Mouse (Mus musculus): ENCODE data around the gene 2210010C04Rik. TPM values are rescaled to one million over a fixed set of nuclear protein-coding genes. Genes with fewer than 3 reads are reported as not detected.

2210010C04Rik gene
- total and polyA plus RNA-seq, 3 experiments: not detected

- Histone ChIP-seq H3K4me1 (ENCODE audit: control insufficient read depth in 1 of 2, insufficient read depth in 2 of 2, low read length in 2 of 2) (no peaks in the 10 kb centered on the region), H3K4me3 (ENCODE audit: control insufficient read depth in 1 of 2, insufficient read depth in 1 of 2, low read depth in 2 of 2, low read length in 2 of 2) (no peak overlapping the region), H3K36me3 (ENCODE audit: control insufficient read depth in 1 of 2, insufficient read depth in 2 of 2, low read length in 2 of 2) (no peaks in the 10 kb centered on the region), H3K79me2 (ENCODE audit: control insufficient read depth, insufficient read depth, low read length, poor library complexity) (no peaks in the 10 kb centered on the region), H3K9me3 (replicated peaks; ENCODE audit: insufficient read depth, low read length) (no peaks in the 10 kb centered on the region), H3K27ac (ENCODE audit: control insufficient read depth, low read depth, low read length) (no peak overlapping the region), H3K27me3 (ENCODE audit: control insufficient read depth in 1 of 2, insufficient read depth in 2 of 2, low read length in 2 of 2) (no peaks in the 10 kb centered on the region), H3K9ac (ENCODE audit: control insufficient read depth, low read depth, low read length, poor library complexity, severe bottlenecking) (no peak overlapping the region)
- DNase-seq (ENCODE audit: low read depth, low spot score): no peak
- TF ChIP-seq RAD21 (IDR thresholded peaks at IDR 0.05; ENCODE audit: low read depth, low read length) (no peak), TAL1 (IDR thresholded peaks at IDR 0.05; ENCODE audit: low read length) (no peak), SIN3A (IDR thresholded peaks at IDR 0.05; ENCODE audit: low read length) (no peak), MYB (IDR thresholded peaks at IDR 0.05; ENCODE audit: low read depth, low read length) (no peak), MEF2A (IDR thresholded peaks at IDR 0.05; ENCODE audit: extremely low read depth, insufficient replicate concordance, low read depth, low read length, poor library complexity, severe bottlenecking) (no peak), EP300 (IDR thresholded peaks at IDR 0.05; ENCODE audit: low read depth in 1 of 2, low read length in 2 of 2) (no peak), POLR2A (IDR thresholded peaks at IDR 0.05; ENCODE audit: control insufficient read depth in 1 of 2, insufficient read depth in 1 of 2, low read depth in 1 of 2, low read length in 2 of 2, poor library complexity in 1 of 2) (no peak), ZNF384 (IDR thresholded peaks at IDR 0.05; ENCODE audit: low read depth, low read length) (no peak), TCF12 (IDR thresholded peaks at IDR 0.05; ENCODE audit: low read depth, low read length) (no peak), USF1 (IDR thresholded peaks at IDR 0.05; ENCODE audit: low read depth, low read length) (no peak)
Measured at GRCm38 (mm10) chr6:41054379-41054778, 19.1 kb upstream of the 2210010C04Rik start.

- Histone ChIP-seq H3K9ac (ENCODE audit: control insufficient read depth, low read depth, low read length, poor library complexity, severe bottlenecking) (no peak overlapping the region), H3K4me1 (ENCODE audit: control insufficient read depth in 1 of 2, insufficient read depth in 2 of 2, low read length in 2 of 2) (no peaks in the 10 kb centered on the region), H3K79me2 (ENCODE audit: control insufficient read depth, insufficient read depth, low read length, poor library complexity) (no peaks in the 10 kb centered on the region), H3K27me3 (ENCODE audit: control insufficient read depth in 1 of 2, insufficient read depth in 2 of 2, low read length in 2 of 2) (no peaks in the 10 kb centered on the region), H3K27ac (ENCODE audit: control insufficient read depth, low read depth, low read length) (no peak overlapping the region), H3K9me3 (replicated peaks; ENCODE audit: insufficient read depth, low read length) (no peaks in the 10 kb centered on the region), H3K4me3 (ENCODE audit: control insufficient read depth in 1 of 2, insufficient read depth in 1 of 2, low read depth in 2 of 2, low read length in 2 of 2) (no peak overlapping the region), H3K36me3 (ENCODE audit: control insufficient read depth in 1 of 2, insufficient read depth in 2 of 2, low read length in 2 of 2) (no peaks in the 10 kb centered on the region)
- DNase-seq (ENCODE audit: low read depth, low spot score): no peak
- TF ChIP-seq ZNF384 (IDR thresholded peaks at IDR 0.05; ENCODE audit: low read depth, low read length): no peak
- TF ChIP-seq EP300 (IDR thresholded peaks at IDR 0.05; ENCODE audit: low read depth in 1 of 2, low read length in 2 of 2): no peak
- TF ChIP-seq POLR2A (IDR thresholded peaks at IDR 0.05; ENCODE audit: control insufficient read depth in 1 of 2, insufficient read depth in 1 of 2, low read depth in 1 of 2, low read length in 2 of 2, poor library complexity in 1 of 2): no peak
- no peak for TF ChIP-seq MXI1 (IDR thresholded peaks at IDR 0.05; ENCODE audit: low read depth, low read length)
- TF ChIP-seq ZC3H11A (IDR thresholded peaks at IDR 0.05; ENCODE audit: low read depth, low read length): no peak
- TF ChIP-seq MYC (IDR thresholded peaks at IDR 0.05; ENCODE audit: low read depth, low read length): no peak
- no peak for TF ChIP-seq ZMIZ1 (IDR thresholded peaks at IDR 0.05; ENCODE audit: low read depth, low read length)
- no peak for TF ChIP-seq SMC3 (IDR thresholded peaks at IDR 0.05; ENCODE audit: low read depth, low read length)
- TF ChIP-seq ELF1 (IDR thresholded peaks at IDR 0.05; ENCODE audit: low read depth, low read length): no peak
- TF ChIP-seq MYB (IDR thresholded peaks at IDR 0.05; ENCODE audit: low read depth, low read length): no peak
- TF ChIP-seq TBP (IDR thresholded peaks at IDR 0.05; ENCODE audit: low read depth, low read length): no peak
- no peak for TF ChIP-seq MAFK (IDR thresholded peaks at IDR 0.05; ENCODE audit: borderline replicate concordance, low read depth, low read length)
- TF ChIP-seq ZKSCAN1 (IDR thresholded peaks at IDR 0.05; ENCODE audit: low read depth, low read length): no peak
- TF ChIP-seq POLR2AphosphoS2 (IDR thresholded peaks at IDR 0.05; ENCODE audit: low read length): no peak
- no peak for TF ChIP-seq USF2 (IDR thresholded peaks at IDR 0.05; ENCODE audit: borderline replicate concordance in 1 of 2, insufficient read depth in 1 of 2, low read depth in 1 of 2, low read length in 2 of 2)
- no peak for TF ChIP-seq BHLHE40 (IDR thresholded peaks at IDR 0.05; ENCODE audit: borderline replicate concordance, low read depth, low read length)
- TF ChIP-seq NELFE (IDR thresholded peaks at IDR 0.05; ENCODE audit: low read depth, low read length): no peak
- no peak for TF ChIP-seq NRF1 (IDR thresholded peaks at IDR 0.05; ENCODE audit: insufficient read depth, low read depth, low read length, poor library complexity, severe bottlenecking)
- no peak for TF ChIP-seq KAT2A (conservative IDR thresholded peaks at IDR 0.05; ENCODE audit: low read depth, low read length)
- no peak for TF ChIP-seq USF1 (IDR thresholded peaks at IDR 0.05; ENCODE audit: low read depth, low read length)
Measured at GRCm38 (mm10) chr6:41051824-41052223, 16.5 kb upstream of the 2210010C04Rik start.
